Mouse (Mus musculus) heart, embryonic 14.5 days (tissue): ENCODE data around the gene Gm21970. TPM values are rescaled to one million over a fixed set of nuclear protein-coding genes. Genes with fewer than 3 reads are reported as not detected.
"Not testable (repeated sequence)": the region's sequence is repeated elsewhere in the genome, so short reads cannot be mapped to it uniquely, and the experiment has no call there.

Source experiments
- ATAC-seq: fragments of 200-750 bp; cut with Nextera tagmentation; 2 replicates; pipeline ENCODE4 v1.8.0; 2017; ENCODE audit warnings: low read depth, moderate TSS enrichment; ENCODE audit not compliant: insufficient number of reproducible peaks, insufficient read depth, low FRiP score
- H3K27ac ChIP-seq, 2 experiments: fragments of 200-500 bp in 1 of 2; fragments of 300-500 bp in 1 of 2; sonication (generic) in 1 of 2; replicated peaks in 1 of 2; 2 replicates each; pipeline ENCODE4 v1.5.1; 2012 to 2014; ENCODE audit warnings: low read depth in 2 of 2, low read length in 2 of 2, control low read depth in 1 of 2, mild to moderate bottlenecking in 1 of 2, mixed read lengths in 1 of 2; ENCODE audit not compliant: control insufficient read depth in 1 of 2, insufficient read depth in 1 of 2
- H3K27me3 ChIP-seq: fragments of 300-500 bp; sonication (generic); 2 replicates; pipeline ENCODE4 v1.6.1; 2014; ENCODE audit warnings: mild to moderate bottlenecking, low read length, control low read depth; ENCODE audit not compliant: control insufficient read depth, insufficient read depth
- H3K36me3 ChIP-seq: fragments of 300-500 bp; sonication (generic); 2 replicates; pipeline ENCODE4 v1.6.1; 2014; ENCODE audit warnings: mild to moderate bottlenecking, control low read depth, low read length, mixed read lengths; ENCODE audit not compliant: control insufficient read depth, insufficient read depth
- H3K4me1 ChIP-seq, 2 experiments: fragments of 200-500 bp in 1 of 2; fragments of 300-500 bp in 1 of 2; sonication (generic) in 1 of 2; 2 replicates each; pipeline ENCODE4 v1.6.1; 2012 to 2014; ENCODE audit warnings: low read length in 2 of 2, control low read depth in 1 of 2, mixed read lengths in 1 of 2; ENCODE audit not compliant: control insufficient read depth in 2 of 2, insufficient read depth in 2 of 2
- H3K4me2 ChIP-seq: fragments of 300-500 bp; sonication (generic); 2 replicates; pipeline ENCODE4 v1.6.1; 2014; ENCODE audit warnings: mild to moderate bottlenecking, low read length
- H3K4me3 ChIP-seq, 2 experiments: fragments of 200-500 bp in 1 of 2; fragments of 300-500 bp in 1 of 2; sonication (generic) in 1 of 2; 2 replicates each; pipeline ENCODE4 v1.5.1; 2012 to 2014; ENCODE audit warnings: low read length in 2 of 2, mild to moderate bottlenecking in 2 of 2, control low read depth in 1 of 2, low read depth in 1 of 2, moderate library complexity in 1 of 2; ENCODE audit not compliant: control insufficient read depth in 1 of 2, insufficient read depth in 1 of 2
- H3K9ac ChIP-seq: fragments of 300-500 bp; sonication (generic); 2 replicates; pipeline ENCODE4 v1.6.1; 2014; ENCODE audit warnings: mild to moderate bottlenecking, low read length
- H3K9me3 ChIP-seq: fragments of 300-500 bp; sonication (generic); 2 replicates; pipeline ENCODE4 v1.6.1; 2016; ENCODE audit warnings: low read length, control low read depth; ENCODE audit not compliant: control insufficient read depth
- WGBS: fragments of 180-500 bp; shearing (Covaris S2); extraction: QIAGEN DNeasy Blood & Tissue Kit; methylation state at CpG from one replicate; pipeline ENCODE4 v1.1.7; 2014; 5-methylcytosine and 5-hydroxymethylcytosine counted together
- polyA plus RNA-seq: library from polyadenylated mRNA; unstranded; fragments of >200 nt; fragmentation: Nextera tagmentation; extraction: Ambion mirVana; gene quantifications from 2 replicates; pipeline ENCODE4 v1.2.1, GENCODE M21; 2014

The Gm21970 gene
- polyA plus RNA-seq, 1 experiment from 2014 or later = not detected

- 49% methylated on average over 5 of the region's 5 CpGs for WGBS
- H3K27ac ChIP-seq = no peak overlapping the region
Observed at GRCm38 (mm10) chr16:91432720-91433328, 41.3 kb downstream of the Gm21970 start.

GRCm38 (mm10) chr16:91433329-91433933, 41.9 kb downstream of the Gm21970 start:
- H3K4me3 ChIP-seq = no peak overlapping the region
- no peaks in the 10 kb centered on the region for H3K36me3 ChIP-seq
- no peak overlapping the region for H3K4me2 ChIP-seq
- peaks cover 4 to 7% of the 10 kb centered on the region in 2 experiments; a peak in 3 of 4 replicates for H3K4me1 ChIP-seq
- H3K9me3 ChIP-seq = peaks cover 4% of the 10 kb centered on the region; the same call in 1 of the 2 replicates
- H3K9ac ChIP-seq = no peak overlapping the region
- peak; percentile 22; the same call in 1 of the 2 replicates for ATAC-seq
- no peak overlapping the region for H3K27ac ChIP-seq
- 32% methylated on average over 8 of the region's 8 CpGs for WGBS
- H3K27me3 ChIP-seq = no peaks in the 10 kb centered on the region

More at GRCm38 (mm10) chr16:91432720-91433328, 41.3 kb downstream of the Gm21970 start:
- Histone ChIP-seq H3K27me3 (no peaks in the 10 kb centered on the region), H3K9me3 (peaks cover 4% of the 10 kb centered on the region; the same call in 1 of the 2 replicates), H3K4me1 (peaks cover 4 to 10% of the 10 kb centered on the region in 2 experiments; a peak in 3 of 4 replicates), H3K36me3 (no peaks in the 10 kb centered on the region), H3K4me3 (no peak overlapping the region), H3K9ac (no peak overlapping the region), H3K4me2 (no peak overlapping the region)
- ATAC-seq = no peak

- no peak for ATAC-seq
- Histone ChIP-seq H3K27ac (no peak overlapping the region), H3K9ac (no peak overlapping the region), H3K27me3 (no peaks in the 10 kb centered on the region), H3K4me2 (no peak overlapping the region), H3K9me3 (peaks cover 4% of the 10 kb centered on the region; the same call in 1 of the 2 replicates), H3K36me3 (no peaks in the 10 kb centered on the region), H3K4me3 (no peak overlapping the region), H3K4me1 (peaks cover 4% of the 10 kb centered on the region in 2 experiments; a peak in 3 of 4 replicates)
- 42% methylated on average over 3 of the region's 3 CpGs for whole genome bisulfite sequencing
Observed at GRCm38 (mm10) chr16:91434119-91434518, 42.6 kb downstream of the Gm21970 start.

- no peak overlapping the region for H3K4me2 ChIP-seq
- peaks cover 5 to 14% of the 10 kb centered on the region in 2 experiments for H3K4me1 ChIP-seq
- H3K4me3 ChIP-seq = no peak overlapping the region
- H3K9ac ChIP-seq = no peak overlapping the region
- no peak overlapping the region for H3K27ac ChIP-seq
- no peaks in the 10 kb centered on the region for H3K36me3 ChIP-seq
- WGBS = 82% methylated on average over 3 of the region's 3 CpGs
- H3K27me3 ChIP-seq = no peaks in the 10 kb centered on the region
- no peak for ATAC-seq
- no peaks in the 10 kb centered on the region for H3K9me3 ChIP-seq
Observed at GRCm38 (mm10) chr16:91438081-91438480, 46.6 kb downstream of the Gm21970 start.

GRCm38 (mm10) chr16:91438599-91438998, 47.1 kb downstream of the Gm21970 start:
- H3K9ac ChIP-seq, H3K27me3 ChIP-seq, H3K27ac ChIP-seq, ATAC-seq, H3K4me3 ChIP-seq, H3K9me3 ChIP-seq, H3K36me3 ChIP-seq, H3K4me2 ChIP-seq: not testable (repeated sequence)
- H3K4me1 ChIP-seq = peaks cover 3 to 12% of the 10 kb centered on the region in 2 experiments
- WGBS = 78% methylated on average over 1 of the region's 1 CpGs

GRCm38 (mm10) chr16:91441366-91441765, 49.8 kb downstream of the Gm21970 start:
- H3K9me3 ChIP-seq = no peaks in the 10 kb centered on the region
- no peak overlapping the region for H3K4me2 ChIP-seq
- H3K36me3 ChIP-seq = no peaks in the 10 kb centered on the region
- no peak for ATAC-seq
- H3K9ac ChIP-seq = no peak overlapping the region
- no peaks in the 10 kb centered on the region for H3K27me3 ChIP-seq
- 33% methylated on average over 7 of the region's 7 CpGs for WGBS
- no peak overlapping the region for H3K4me3 ChIP-seq
- no peak overlapping the region for H3K27ac ChIP-seq
- H3K4me1 ChIP-seq = peaks cover 3 to 10% of the 10 kb centered on the region in 2 experiments

- Histone ChIP-seq H3K36me3 (no peaks in the 10 kb centered on the region), H3K27me3 (no peaks in the 10 kb centered on the region), H3K4me3 (no peak overlapping the region), H3K9ac (no peak overlapping the region), H3K27ac (no peak overlapping the region), H3K4me1 (peaks cover 3 to 11% of the 10 kb centered on the region in 2 experiments), H3K4me2 (no peak overlapping the region), H3K9me3 (no peaks in the 10 kb centered on the region)
- whole genome bisulfite sequencing = 66% methylated on average over 7 of the region's 7 CpGs
- peak; percentile 26 for ATAC-seq
Observed at GRCm38 (mm10) chr16:91441811-91442240, 50.3 kb downstream of the Gm21970 start.
